Mouse (Mus musculus) CH12.LX (cell line): ENCODE data around the gene Dzip1l. TPM values are rescaled to one million over a fixed set of nuclear protein-coding genes. Genes with fewer than 3 reads are reported as not detected.

Experiments used
- DNase-seq: peaks from one replicate; pipeline ENCODE4 v3.0.0-alpha.2; 2013; ENCODE audit errors: extremely low read depth
- H3K27ac ChIP-seq: 2 replicates; pipeline ENCODE4 v1.5.1; 2012; ENCODE audit warnings: low read depth, mild to moderate bottlenecking, control low read depth, moderate library complexity; ENCODE audit not compliant: insufficient read depth
- H3K27me3 ChIP-seq: replicated peaks from 2 replicates; pipeline ENCODE3; 2012; ENCODE audit warnings: inconsistent platforms
- H3K36me3 ChIP-seq, 2 experiments: replicated peaks in 1 of 2; 2 replicates each; pipeline versions ENCODE3 to v1.6.1; 2012; ENCODE audit warnings: inconsistent platforms in 1 of 2, low read length in 1 of 2, mild to moderate bottlenecking in 1 of 2, mixed read lengths in 1 of 2, moderate library complexity in 1 of 2; ENCODE audit not compliant: control insufficient read depth in 1 of 2, insufficient read depth in 1 of 2
- H3K4me1 ChIP-seq, 2 experiments: 2 replicates each; pipeline ENCODE4 v1.6.1; 2012; ENCODE audit warnings: inconsistent platforms in 1 of 2, moderate library complexity in 1 of 2; ENCODE audit not compliant: insufficient read depth in 2 of 2, control insufficient read depth in 1 of 2
- H3K4me2 ChIP-seq: 2 replicates; pipeline ENCODE4 v1.6.1; 2012; ENCODE audit warnings: low read depth, mild to moderate bottlenecking, control low read depth; ENCODE audit not compliant: poor library complexity, insufficient read depth, severe bottlenecking
- H3K4me3 ChIP-seq, 3 experiments: fragments of 150-350 bp in 1 of 3; sonication (generic) in 1 of 3; replicated peaks in 1 of 3; 2 replicates each; pipeline versions ENCODE3 to v1.5.1; 2011 to 2012; ENCODE audit warnings: low read depth in 2 of 3, low read length in 2 of 3, mild to moderate bottlenecking in 2 of 3, moderate library complexity in 2 of 3, control low read depth in 1 of 3, improper control_type of control experiment in 1 of 3, inconsistent platforms in 1 of 3, mixed read lengths in 1 of 3; ENCODE audit not compliant: poor library complexity in 1 of 3
- H3K79me2 ChIP-seq: replicated peaks from 2 replicates; pipeline ENCODE4 v1.6.1; 2012; ENCODE audit warnings: mild to moderate bottlenecking, moderate library complexity; ENCODE audit not compliant: control insufficient read depth, poor library complexity, insufficient read depth, severe bottlenecking; ENCODE audit errors: extremely low read depth
- H3K9ac ChIP-seq: 2 replicates; pipeline ENCODE4 v1.6.1; 2012; ENCODE audit warnings: low read depth, mild to moderate bottlenecking, control low read depth, moderate library complexity; ENCODE audit not compliant: insufficient read depth
- H3K9me3 ChIP-seq: replicated peaks from 2 replicates; pipeline ENCODE3; 2012; ENCODE audit warnings: low read length, inconsistent platforms, mixed read lengths
- CTCF ChIP-seq, 2 experiments: IDR thresholded peaks in 1 of 2; conservative IDR thresholded peaks in 1 of 2; 2 replicates each; pipeline ENCODE4 v1.5.1; 2011 to 2012; ENCODE audit warnings: low read depth in 2 of 2, low read length in 2 of 2, improper control_type of control experiment in 1 of 2, inconsistent platforms in 1 of 2, mild to moderate bottlenecking in 1 of 2, moderate library complexity in 1 of 2
- ELF1 ChIP-seq: IDR thresholded peaks from 2 replicates; pipeline ENCODE4 v1.6.1; 2014; ENCODE audit warnings: low read depth, mild to moderate bottlenecking, inconsistent platforms, low read length, improper control_type of control experiment
- EP300 ChIP-seq: IDR thresholded peaks from 2 replicates; pipeline ENCODE4 v1.6.1; 2011; ENCODE audit warnings: low read length, improper control_type of control experiment
- ETS1 ChIP-seq: conservative IDR thresholded peaks from 2 replicates; pipeline ENCODE4 v1.6.1; 2012; ENCODE audit warnings: low read depth, mild to moderate bottlenecking, inconsistent platforms, low read length, improper control_type of control experiment, moderate library complexity
- GABPA ChIP-seq: IDR thresholded peaks from 2 replicates; pipeline ENCODE4 v1.6.1; 2012; ENCODE audit warnings: low read depth, low read length, improper control_type of control experiment, inconsistent platforms; ENCODE audit not compliant: insufficient replicate concordance
- HCFC1 ChIP-seq: IDR thresholded peaks from 2 replicates; pipeline ENCODE4 v1.6.1; 2012; ENCODE audit warnings: low read depth, mild to moderate bottlenecking, inconsistent platforms, low read length, improper control_type of control experiment
- IRF4 ChIP-seq: IDR thresholded peaks from 2 replicates; pipeline ENCODE4 v1.6.1; 2014; ENCODE audit warnings: low read depth, mild to moderate bottlenecking, inconsistent platforms, low read length, improper control_type of control experiment
- JUN ChIP-seq: IDR thresholded peaks from 2 replicates; pipeline ENCODE4 v1.6.1; 2011; ENCODE audit warnings: low read depth, mild to moderate bottlenecking, low read length, improper control_type of control experiment, moderate library complexity; ENCODE audit not compliant: insufficient read depth
- KAT2A ChIP-seq: IDR thresholded peaks from 2 replicates; pipeline ENCODE4 v1.6.1; 2012; ENCODE audit warnings: low read length, improper control_type of control experiment, inconsistent platforms; ENCODE audit not compliant: insufficient replicate concordance
- MAFK ChIP-seq: IDR thresholded peaks from 2 replicates; pipeline ENCODE4 v1.6.1; 2011; ENCODE audit warnings: low read length, improper control_type of control experiment; ENCODE audit not compliant: insufficient replicate concordance
- MAX ChIP-seq: IDR thresholded peaks from 2 replicates; pipeline ENCODE4 v1.6.1; 2011; ENCODE audit warnings: low read length, improper control_type of control experiment
- MAZ ChIP-seq: IDR thresholded peaks from 2 replicates; pipeline ENCODE4 v1.6.1; 2012; ENCODE audit warnings: low read depth, mild to moderate bottlenecking, inconsistent platforms, low read length, improper control_type of control experiment, moderate library complexity
- MXI1 ChIP-seq: IDR thresholded peaks from 2 replicates; pipeline ENCODE4 v1.6.1; 2011; ENCODE audit warnings: mild to moderate bottlenecking, low read depth, low read length, improper control_type of control experiment
- MYC ChIP-seq: IDR thresholded peaks from 2 replicates; pipeline ENCODE4 v1.6.1; 2011; ENCODE audit warnings: low read depth, mild to moderate bottlenecking, improper control_type of control experiment, low read length
- NELFE ChIP-seq: IDR thresholded peaks from 2 replicates; pipeline ENCODE4 v1.6.1; 2011; ENCODE audit warnings: low read depth, low read length, improper control_type of control experiment
- POLR2A ChIP-seq: IDR thresholded peaks from 2 replicates; pipeline ENCODE4 v1.6.1; 2011; ENCODE audit warnings: low read depth, mild to moderate bottlenecking, improper control_type of control experiment, low read length
- RAD21 ChIP-seq: IDR thresholded peaks from 2 replicates; pipeline ENCODE4 v1.6.1; 2011; ENCODE audit warnings: low read depth, mild to moderate bottlenecking, low read length, improper control_type of control experiment, moderate library complexity
- SIN3A ChIP-seq: IDR thresholded peaks from 2 replicates; pipeline ENCODE4 v1.6.1; 2012; ENCODE audit warnings: low read length, improper control_type of control experiment, inconsistent platforms
- SMC3 ChIP-seq: IDR thresholded peaks from 2 replicates; pipeline ENCODE4 v1.6.1; 2011; ENCODE audit warnings: low read depth, low read length, improper control_type of control experiment
- TBP ChIP-seq: conservative IDR thresholded peaks from 2 replicates; pipeline ENCODE4 v1.6.1; 2011; ENCODE audit warnings: low read depth, low read length, improper control_type of control experiment
- USF1 ChIP-seq: IDR thresholded peaks from 2 replicates; pipeline ENCODE4 v1.6.1; 2014; ENCODE audit warnings: low read depth, mild to moderate bottlenecking, inconsistent platforms, low read length, improper control_type of control experiment
- USF2 ChIP-seq: conservative IDR thresholded peaks from 2 replicates; pipeline ENCODE4 v1.6.1; 2011; ENCODE audit warnings: low read depth, low read length, improper control_type of control experiment
- ZC3H11A ChIP-seq: IDR thresholded peaks from 2 replicates; pipeline ENCODE4 v1.6.1; 2012; ENCODE audit warnings: low read depth, mild to moderate bottlenecking, inconsistent platforms, low read length, improper control_type of control experiment
- ZKSCAN1 ChIP-seq: IDR thresholded peaks from 2 replicates; pipeline ENCODE4 v1.6.1; 2012; ENCODE audit warnings: low read depth, inconsistent platforms, low read length, improper control_type of control experiment, borderline replicate concordance
- ZNF384 ChIP-seq: IDR thresholded peaks from 2 replicates; pipeline ENCODE4 v1.6.1; 2012; ENCODE audit warnings: low read depth, low read length, improper control_type of control experiment, inconsistent platforms
- dilution Hi-C: fragments of 300-500 bp; cut with MboI; formaldehyde crosslinking; loops from 2 replicates; pipeline ENCODE4 v1.14.3; 2020; ENCODE audit warnings: low sequenced_read_pairs; ENCODE audit not compliant: extremely low pct_unique_long_range_greater_than_20kb, extremely low pct_ligation_motif_present
- in situ Hi-C: fragments of 300-500 bp; cut with MboI; formaldehyde crosslinking; loops from 3 replicates; pipeline ENCODE4 v1.14.3; 2019; ENCODE audit warnings: low sequenced_read_pairs, low pct_ligation_motif_present, low pct_unique_long_range_greater_than_20kb, mixed read lengths
- polyA plus RNA-seq: library from polyadenylated mRNA; unstranded; fragments of >175 nt; gene quantifications from 2 replicates; pipeline ENCODE4 v1.2.1, GENCODE M21; 2012; ENCODE audit warnings: low read depth; ENCODE audit not compliant: insufficient read length
- total RNA-seq, 2 experiments: library from RNA; depleted of rRNA; stranded (reverse); fragments of 300-350 nt in 1 of 2; fragments of >200 nt in 1 of 2; gene quantifications; 2 replicates each; pipeline ENCODE4 v1.2.3; 2012 to 2014

Dzip1l gene
- total RNA-seq (2012; rRNA removed) (not detected in 2 replicates), total RNA-seq (2014; rRNA removed) (not detected in 2 replicates), polyA plus RNA-seq (not detected in 2 replicates)

DNA sequence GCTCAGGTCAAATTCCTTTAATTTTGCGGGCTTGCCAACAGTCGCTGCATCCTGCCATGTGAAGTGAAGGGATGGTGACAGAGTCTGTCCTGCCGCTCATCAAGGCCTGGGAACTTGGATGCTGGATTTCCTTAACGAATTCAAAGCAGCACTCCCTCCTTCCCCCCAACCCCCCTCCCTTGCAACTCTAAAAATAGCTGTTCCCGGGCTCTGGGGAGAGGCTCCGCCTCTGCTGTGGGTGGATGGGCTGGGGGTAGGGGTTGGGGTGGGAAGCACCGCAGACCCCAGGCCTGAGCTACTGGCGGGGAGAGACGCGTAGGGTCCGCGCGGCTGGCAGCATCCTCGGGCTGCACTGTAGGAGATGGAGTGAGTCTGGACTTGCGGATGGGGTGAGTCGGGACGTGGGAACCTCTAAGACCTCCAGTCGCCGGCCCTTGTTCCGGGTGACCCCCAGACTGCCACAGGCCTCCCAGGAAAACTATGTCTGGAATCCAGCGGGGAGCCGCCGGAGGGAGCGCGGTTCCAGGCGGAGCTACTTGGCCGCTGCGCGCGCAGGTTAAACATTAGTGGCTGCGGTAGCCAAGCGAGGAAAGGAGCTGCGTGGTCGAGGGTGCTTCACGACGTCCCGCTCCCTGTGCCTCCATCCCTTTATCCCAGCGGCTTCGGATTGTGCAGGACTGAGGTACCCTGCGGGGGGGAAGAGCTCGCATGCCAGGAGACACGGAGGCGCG, at the start of gene Dzip1l:
Gene Dzip1l (plus strand): TSS at position 216 of the 731 bp plus-strand sequence.
- dilution Hi-C loops = no loop called here
- H3K9ac ChIP-seq = no peak within 1 kb of the TSS
- TF ChIP-seq ZKSCAN1 = no peak
- no peak within 1 kb of the TSS for H3K27ac ChIP-seq
- H3K4me2 ChIP-seq = no peak within 1 kb of the TSS
- no peaks in the 10 kb centered on the region for H3K9me3 ChIP-seq
- H3K36me3 ChIP-seq = no peaks in the 10 kb centered on the region
- no peaks in the 10 kb centered on the region for H3K27me3 ChIP-seq
- H3K4me3 ChIP-seq = no peak within 1 kb of the TSS
- no peaks in the 10 kb centered on the region for H3K4me1 ChIP-seq
- DNase-seq = no peak
- in situ Hi-C loops = no loop called here
- H3K79me2 ChIP-seq = no peaks in the 10 kb centered on the region

DNA sequence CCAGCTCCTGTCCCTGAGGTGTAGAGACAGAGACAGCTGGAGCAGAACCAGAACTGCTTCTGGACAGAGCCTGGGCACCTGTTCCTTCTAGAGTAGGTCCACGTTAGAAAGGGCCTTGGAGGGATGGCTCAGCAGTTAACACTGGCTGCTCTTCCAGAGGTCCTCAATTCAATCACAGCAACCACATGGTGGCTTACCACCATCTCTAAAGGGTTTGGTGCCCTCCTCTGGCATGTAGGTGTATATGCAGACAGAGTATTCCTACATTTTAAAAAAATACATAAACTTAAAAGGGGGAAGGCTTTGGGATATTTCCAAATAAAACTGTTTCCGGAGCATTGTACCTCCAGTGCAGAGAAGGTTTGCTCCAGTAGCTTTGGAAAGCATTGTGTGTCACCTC, 48.6 kb upstream of the Dzip1l start:
- TF ChIP-seq MYC (peak; percentile 97), MAZ (no peak), MAX (peak; percentile 86), TBP (no peak), MXI1 (peak; percentile 53; the same call in 1 of the 2 replicates), ETS1 (no peak), KAT2A (no peak), ELF1 (no peak), SIN3A (0 out of 2 replicates have a peak, but pooled peaks have one; percentile 25), CTCF (conservative IDR thresholded peaks at IDR 0.05 in 1 of 2, IDR thresholded peaks at IDR 0.05 in 1 of 2; ENCODE audit: low read depth in 2 of 2, low read length in 2 of 2) (peak; percentile 33 to 89; a peak in 3 of 4 replicates), HCFC1 (no peak), EP300 (no peak), MAFK (no peak), RAD21 (peak; percentile 82), IRF4 (peak; percentile 37; the same call in 1 of the 2 replicates), ZNF384 (peak; percentile 59), ZC3H11A (no peak; the same call in 1 of the 2 replicates), USF2 (no peak), USF1 (no peak), POLR2A (no peak), SMC3 (peak; percentile 65), GABPA (no peak), NELFE (no peak), JUN (no peak)
- in situ Hi-C loops (no loop called here), dilution Hi-C loops (no loop called here)
- Histone ChIP-seq H3K4me3 (no peak overlapping the region), H3K79me2 (peaks cover 24% of the 10 kb centered on the region), H3K4me2 (no peak overlapping the region), H3K27me3 (no peaks in the 10 kb centered on the region), H3K4me1 (peaks cover 7 to 21% of the 10 kb centered on the region in 2 experiments), H3K27ac (no peak overlapping the region), H3K36me3 (peaks cover 35 to 62% of the 10 kb centered on the region in 2 experiments), H3K9me3 (no peaks in the 10 kb centered on the region), H3K9ac (no peak overlapping the region)
- peak; percentile 65 for DNase-seq
